Mouse (Mus musculus): ENCODE results near the gene Kif22. TPM values are rescaled to one million over a fixed set of nuclear protein-coding genes. Genes with fewer than 3 reads are reported as not detected.

Gene Kif22
- polyA plus RNA-seq, 1 experiment from 2014 or later = 153 TPM

DNA sequence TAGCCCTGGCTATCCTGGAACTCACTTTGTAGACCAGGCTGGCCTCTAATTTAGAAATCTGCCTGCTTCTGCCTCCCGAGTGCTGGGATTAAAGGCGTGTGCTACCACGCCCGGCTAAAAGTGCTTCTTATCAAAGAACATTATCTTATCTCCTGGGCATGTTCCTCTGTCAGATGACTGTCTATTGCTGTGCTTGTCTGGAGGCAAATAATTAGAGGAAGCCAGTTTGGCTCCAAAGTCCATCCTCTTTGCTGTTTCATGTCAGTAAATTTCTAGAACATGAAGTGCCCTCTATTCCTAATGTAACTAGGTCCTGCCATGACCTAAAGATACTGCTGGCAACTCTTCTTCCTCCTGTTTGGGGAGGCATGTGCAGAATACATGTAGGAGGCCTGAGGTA lies 60.2 kb downstream of the Kif22 start:
- no peak overlapping the region for H3K4me3 ChIP-seq (ENCODE audit: low read length)
- no peaks in the 10 kb centered on the region for H3K27me3 ChIP-seq (ENCODE audit: control insufficient read depth, insufficient read depth, low read depth, low read length)
- H3K4me1 ChIP-seq (replicated peaks; ENCODE audit: control insufficient read depth, insufficient read depth, low read length) = peaks cover 3% of the 10 kb centered on the region
- H3K27ac ChIP-seq (ENCODE audit: low read length) = no peak overlapping the region
- H3K4me2 ChIP-seq (ENCODE audit: low read depth, low read length) = no peak overlapping the region
- no peak overlapping the region for H3K9ac ChIP-seq (ENCODE audit: low read length)
- no peaks in the 10 kb centered on the region for H3K9me3 ChIP-seq (ENCODE audit: control insufficient read depth, low read length)
- 84% methylated on average over 4 of the region's 4 CpGs for WGBS
- H3K36me3 ChIP-seq (ENCODE audit: control insufficient read depth, insufficient read depth, low read length) = peaks cover 9% of the 10 kb centered on the region
- ATAC-seq (ENCODE audit: low read depth) = no peak

- Histone ChIP-seq H3K27ac (ENCODE audit: low read length) (no peak overlapping the region), H3K4me1 (replicated peaks; ENCODE audit: control insufficient read depth, insufficient read depth, low read length) (peaks cover 4% of the 10 kb centered on the region), H3K36me3 (ENCODE audit: control insufficient read depth, insufficient read depth, low read length) (peaks cover 9% of the 10 kb centered on the region), H3K4me3 (ENCODE audit: low read length) (no peak overlapping the region), H3K4me2 (ENCODE audit: low read depth, low read length) (no peak overlapping the region), H3K9ac (ENCODE audit: low read length) (no peak overlapping the region), H3K27me3 (ENCODE audit: control insufficient read depth, insufficient read depth, low read depth, low read length) (no peaks in the 10 kb centered on the region), H3K9me3 (ENCODE audit: control insufficient read depth, low read length) (no peaks in the 10 kb centered on the region)
- 80% methylated on average over 2 of the region's 2 CpGs for WGBS
- ATAC-seq (ENCODE audit: low read depth) = no peak
Measured at GRCm38 (mm10) chr7:126981601-126982000, 60.7 kb downstream of the Kif22 start.

- Histone ChIP-seq H3K27ac (ENCODE audit: low read length) (no peak overlapping the region), H3K4me3 (ENCODE audit: low read length) (no peak overlapping the region), H3K4me2 (ENCODE audit: low read depth, low read length) (no peak overlapping the region), H3K4me1 (replicated peaks; ENCODE audit: control insufficient read depth, insufficient read depth, low read length) (peaks cover 7% of the 10 kb centered on the region), H3K36me3 (ENCODE audit: control insufficient read depth, insufficient read depth, low read length) (peaks cover 9% of the 10 kb centered on the region), H3K9ac (ENCODE audit: low read length) (no peak overlapping the region), H3K27me3 (ENCODE audit: control insufficient read depth, insufficient read depth, low read depth, low read length) (no peaks in the 10 kb centered on the region), H3K9me3 (ENCODE audit: control insufficient read depth, low read length) (no peaks in the 10 kb centered on the region)
- no peak for ATAC-seq (ENCODE audit: low read depth)
- WGBS = 86% methylated on average over 6 of the region's 6 CpGs
Measured at GRCm38 (mm10) chr7:126978841-126979240, 63.4 kb downstream of the Kif22 start.

Small RNA genes lying within 50 kb of the gene (microRNA-seq; reads per million reads assigned to microRNA genes)
- not detected for gene Gm44343

Other genes starting within 250 kb of the Kif22 start
- 232 and 243 TPM in 2 replicates for gene Ppp4c, start 250.0 kb downstream of the Kif22 start, polyA plus RNA-seq (2015; fragmentation: Nextera tagmentation; extraction: Ambion mirVana)
- 0.36 and 0.38 TPM in 2 replicates for gene Fam57b, start 244.8 kb downstream of the Kif22 start, polyA plus RNA-seq (2015; fragmentation: Nextera tagmentation; extraction: Ambion mirVana)
- not detected in 2 replicates for gene 4930451I11Rik, start 210.8 kb downstream of the Kif22 start, polyA plus RNA-seq (2015; fragmentation: Nextera tagmentation; extraction: Ambion mirVana)
- gene Doc2a, start 195.1 kb downstream of the Kif22 start, polyA plus RNA-seq (2015; fragmentation: Nextera tagmentation; extraction: Ambion mirVana) = 0.49 and 0.63 TPM in 2 replicates
- gene Hirip3, start 180.5 kb downstream of the Kif22 start, polyA plus RNA-seq (2015; fragmentation: Nextera tagmentation; extraction: Ambion mirVana) = 30.3 and 32.3 TPM in 2 replicates
- 76.5 and 89.3 TPM in 2 replicates for gene Ino80e, start 180.1 kb downstream of the Kif22 start, polyA plus RNA-seq (2015; fragmentation: Nextera tagmentation; extraction: Ambion mirVana)
- 55.8 and 58.3 TPM in 2 replicates for gene Taok2, start 157.8 kb downstream of the Kif22 start, polyA plus RNA-seq (2015; fragmentation: Nextera tagmentation; extraction: Ambion mirVana)
- 28.4 and 30.8 TPM in 2 replicates for gene Tmem219, start 119.6 kb downstream of the Kif22 start, polyA plus RNA-seq (2015; fragmentation: Nextera tagmentation; extraction: Ambion mirVana)
- gene Kctd13, start 113.6 kb downstream of the Kif22 start, polyA plus RNA-seq (2015; fragmentation: Nextera tagmentation; extraction: Ambion mirVana) = 11.7 and 12.3 TPM in 2 replicates
- 0.14 and 0.20 TPM in 2 replicates for gene Asphd1, start 92.9 kb downstream of the Kif22 start, polyA plus RNA-seq (2015; fragmentation: Nextera tagmentation; extraction: Ambion mirVana)
- gene Sez6l2, start 91.9 kb downstream of the Kif22 start, polyA plus RNA-seq (2015; fragmentation: Nextera tagmentation; extraction: Ambion mirVana) = 0.36 and 0.63 TPM in 2 replicates
- gene Cdipt, start 66.6 kb downstream of the Kif22 start, polyA plus RNA-seq (2015; fragmentation: Nextera tagmentation; extraction: Ambion mirVana) = 119 and 122 TPM in 2 replicates
- 0.89 and 2.1 TPM in 2 replicates for gene Cdiptos, start 66.4 kb downstream of the Kif22 start, polyA plus RNA-seq (2015; fragmentation: Nextera tagmentation; extraction: Ambion mirVana)
- 14.9 and 17.9 TPM in 2 replicates for gene Mvp, start 27.9 kb downstream of the Kif22 start, polyA plus RNA-seq (2015; fragmentation: Nextera tagmentation; extraction: Ambion mirVana)
- 0.62 and 0.93 TPM in 2 replicates for gene Pagr1b, start 26.0 kb downstream of the Kif22 start, polyA plus RNA-seq (2015; fragmentation: Nextera tagmentation; extraction: Ambion mirVana)
- gene Pagr1a, start 25.1 kb downstream of the Kif22 start, polyA plus RNA-seq (2015; fragmentation: Nextera tagmentation; extraction: Ambion mirVana) = 45.9 and 67.2 TPM in 2 replicates
- 39.1 and 63.1 TPM in 2 replicates for gene Gm42742, start 21.4 kb downstream of the Kif22 start, polyA plus RNA-seq (2015; fragmentation: Nextera tagmentation; extraction: Ambion mirVana)
- gene Prrt2, start 21.3 kb downstream of the Kif22 start, polyA plus RNA-seq (2015; fragmentation: Nextera tagmentation; extraction: Ambion mirVana) = 4.5 TPM in 2 replicates
- gene Maz, start 15.4 kb downstream of the Kif22 start, polyA plus RNA-seq (2015; fragmentation: Nextera tagmentation; extraction: Ambion mirVana) = 38.6 and 46.1 TPM in 2 replicates
- 7.1 TPM in 1 of 2 replicates, not detected in the other for gene Zg16, start 44.9 kb upstream of the Kif22 start, polyA plus RNA-seq (2015; fragmentation: Nextera tagmentation; extraction: Ambion mirVana)
- 11.5 and 12.8 TPM in 2 replicates for gene AI467606, start 48.9 kb upstream of the Kif22 start, polyA plus RNA-seq (2015; fragmentation: Nextera tagmentation; extraction: Ambion mirVana)
- gene Qprt, start 79.8 kb upstream of the Kif22 start, polyA plus RNA-seq (2015; fragmentation: Nextera tagmentation; extraction: Ambion mirVana) = 0.43 and 1.2 TPM in 2 replicates
- gene Spn, start 95.4 kb upstream of the Kif22 start, polyA plus RNA-seq (2015; fragmentation: Nextera tagmentation; extraction: Ambion mirVana) = 0.44 and 0.70 TPM in 2 replicates
- 53.9 and 54.0 TPM in 2 replicates for gene Cd2bp2, start 153.6 kb upstream of the Kif22 start, polyA plus RNA-seq (2015; fragmentation: Nextera tagmentation; extraction: Ambion mirVana)
- gene Tbc1d10b, start 166.0 kb upstream of the Kif22 start, polyA plus RNA-seq (2015; fragmentation: Nextera tagmentation; extraction: Ambion mirVana) = 20.5 and 23.8 TPM in 2 replicates
- 47.4 and 105 TPM in 2 replicates for gene Mylpf, start 166.4 kb upstream of the Kif22 start, polyA plus RNA-seq (2015; fragmentation: Nextera tagmentation; extraction: Ambion mirVana)
- gene Zfp553, start 190.6 kb upstream of the Kif22 start, polyA plus RNA-seq (2015; fragmentation: Nextera tagmentation; extraction: Ambion mirVana) = 27.7 and 32.3 TPM in 2 replicates
- 23.2 and 23.4 TPM in 2 replicates for gene Sept1, start 190.7 kb upstream of the Kif22 start, polyA plus RNA-seq (2015; fragmentation: Nextera tagmentation; extraction: Ambion mirVana)
- gene Zfp771, start 201.8 kb upstream of the Kif22 start, polyA plus RNA-seq (2015; fragmentation: Nextera tagmentation; extraction: Ambion mirVana) = 36.9 and 48.7 TPM in 2 replicates
- 138 and 147 TPM in 2 replicates for gene Dctpp1, start 218.2 kb upstream of the Kif22 start, polyA plus RNA-seq (2015; fragmentation: Nextera tagmentation; extraction: Ambion mirVana)
- 49.6 and 54.5 TPM in 2 replicates for gene Sephs2, start 231.6 kb upstream of the Kif22 start, polyA plus RNA-seq (2015; fragmentation: Nextera tagmentation; extraction: Ambion mirVana)